Mouse (Mus musculus) CD4-positive helper T cell, adult 2 months (primary cell): ENCODE measurements around the gene Smad3.

Experiments
- DNase-seq: peaks from one replicate; pipeline ENCODE4 v3.0.0-alpha.2; 2012; ENCODE audit warnings: low read depth, missing footprints, low spot score

Smad3 gene

GRCm38 (mm10) chr9:63757865-63758440 is at the start of gene Smad3:
TSS of gene Smad3 (minus strand) at chr9:63757994.
- DNase-seq = peak; percentile 92

GRCm38 (mm10) chr9:63804847-63805246 is 47.1 kb upstream of the Smad3 start:
- DNase-seq = no peak

GRCm38 (mm10) chr9:63803181-63803591 is 45.4 kb upstream of the Smad3 start:
- no peak for DNase-seq

GRCm38 (mm10) chr9:63802504-63802903 is 44.7 kb upstream of the Smad3 start:
- no peak for DNase-seq

GRCm38 (mm10) chr9:63802080-63802479 is 44.3 kb upstream of the Smad3 start:
- peak; percentile 59 for DNase-seq

GRCm38 (mm10) chr9:63796429-63796828 is 38.6 kb upstream of the Smad3 start:
- DNase-seq = no peak

DNA sequence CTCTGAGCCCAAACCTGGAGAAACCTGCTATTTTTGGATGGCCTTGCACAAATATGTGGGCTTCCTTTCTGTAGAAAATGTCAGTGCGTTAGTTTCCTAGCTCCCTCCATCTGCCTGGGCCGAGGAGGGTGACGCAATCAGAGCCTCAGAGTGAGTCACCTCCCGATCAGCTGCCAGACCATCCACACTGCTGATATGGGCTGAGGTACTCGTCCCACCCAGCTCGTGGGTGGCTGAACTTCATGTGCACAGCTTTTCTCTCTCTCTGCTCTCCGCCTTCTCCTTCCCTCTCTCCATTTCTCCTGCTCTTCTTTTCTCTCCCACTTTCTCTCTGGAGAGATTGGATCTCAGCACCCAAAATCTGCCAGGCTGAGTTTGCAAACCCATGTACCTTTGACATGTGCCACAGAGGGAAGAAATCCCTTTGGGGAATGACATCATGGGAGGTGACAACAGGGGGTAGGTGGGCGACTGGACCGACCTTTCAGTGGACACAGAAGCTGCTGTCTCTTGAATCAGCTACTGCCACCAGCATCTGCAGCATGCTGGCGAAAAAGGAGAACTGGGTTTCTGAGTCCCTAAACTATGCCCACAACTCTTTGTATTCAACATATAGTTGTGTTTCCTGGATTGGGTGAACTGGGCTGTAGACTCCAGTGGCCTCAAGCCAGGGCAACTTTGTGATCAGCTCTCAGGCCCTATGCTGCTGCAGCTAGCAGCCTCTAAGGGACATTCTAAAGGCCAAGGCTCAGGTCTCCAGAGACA is 36.1 kb upstream of the Smad3 start:
- DNase-seq = no peak

DNA sequence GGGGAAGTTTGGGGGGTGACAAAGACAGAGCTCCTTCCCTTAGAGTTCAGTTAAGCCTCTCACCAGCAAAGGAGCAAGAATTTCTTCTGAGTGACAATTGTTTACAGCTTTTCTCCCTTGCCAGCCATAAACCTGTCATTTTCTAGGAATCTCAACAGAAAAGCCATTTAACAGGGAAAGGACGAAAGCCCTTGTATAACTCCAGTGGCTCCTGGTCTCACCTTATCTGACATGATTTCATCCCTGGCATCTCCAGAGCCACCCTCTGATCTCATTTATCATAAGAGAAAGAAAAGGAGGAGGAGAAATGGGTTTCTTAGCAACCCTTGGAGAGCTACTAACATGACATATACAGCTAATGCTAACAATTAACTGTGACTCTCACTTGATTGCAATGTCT is 33.9 kb upstream of the Smad3 start:
- no peak for DNase-seq

DNA sequence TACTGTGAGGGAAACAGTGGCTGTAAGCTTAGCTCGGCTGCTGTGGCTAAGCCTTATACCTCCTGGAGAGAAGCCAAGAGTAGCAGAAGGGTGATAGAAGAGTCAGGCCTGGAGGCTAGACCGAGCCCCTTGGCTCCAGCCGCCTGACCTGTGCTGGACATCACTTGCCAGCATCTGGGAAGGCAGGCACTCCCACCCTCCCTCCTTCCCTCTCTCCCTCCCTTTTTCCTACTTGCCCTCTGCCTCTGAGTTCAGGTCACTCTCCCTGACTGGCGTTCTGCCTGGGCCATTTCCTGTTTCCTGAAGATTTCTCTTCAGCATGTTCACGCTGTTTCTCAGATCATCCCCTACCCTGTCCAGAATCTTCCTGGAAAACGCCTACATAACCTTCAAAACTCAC is 33.5 kb upstream of the Smad3 start:
- no peak for DNase-seq

GRCm38 (mm10) chr9:63790222-63790621 is 32.4 kb upstream of the Smad3 start:
- no peak for DNase-seq

- DNase-seq = no peak
These were observed 31.6 kb upstream of the Smad3 start for GRCm38 (mm10) chr9:63789386-63789785.

GRCm38 (mm10) chr9:63787606-63788005 is 29.8 kb upstream of the Smad3 start:
- no peak for DNase-seq

DNA sequence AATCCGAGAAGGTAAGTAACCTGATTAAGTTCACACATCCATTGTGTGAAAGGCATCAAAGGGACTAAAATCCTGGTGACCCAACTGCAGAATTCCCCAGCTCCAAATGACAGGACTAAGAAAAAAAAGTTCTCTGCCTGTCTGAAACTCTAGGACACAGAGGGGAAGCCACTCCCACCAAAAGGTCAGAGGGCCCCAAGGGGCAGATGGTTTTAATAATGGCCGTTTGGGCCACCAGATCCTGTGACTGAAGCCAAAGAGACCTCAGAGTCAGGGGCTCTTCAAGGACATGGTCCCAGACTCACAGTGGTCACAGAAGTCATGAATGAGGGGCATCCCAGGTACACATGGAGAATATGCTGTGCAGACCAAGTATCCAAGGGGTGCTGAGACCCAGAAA is 29.3 kb upstream of the Smad3 start:
- DNase-seq = no peak

GRCm38 (mm10) chr9:63786026-63786670 is 28.4 kb upstream of the Smad3 start:
- no peak for DNase-seq

DNA sequence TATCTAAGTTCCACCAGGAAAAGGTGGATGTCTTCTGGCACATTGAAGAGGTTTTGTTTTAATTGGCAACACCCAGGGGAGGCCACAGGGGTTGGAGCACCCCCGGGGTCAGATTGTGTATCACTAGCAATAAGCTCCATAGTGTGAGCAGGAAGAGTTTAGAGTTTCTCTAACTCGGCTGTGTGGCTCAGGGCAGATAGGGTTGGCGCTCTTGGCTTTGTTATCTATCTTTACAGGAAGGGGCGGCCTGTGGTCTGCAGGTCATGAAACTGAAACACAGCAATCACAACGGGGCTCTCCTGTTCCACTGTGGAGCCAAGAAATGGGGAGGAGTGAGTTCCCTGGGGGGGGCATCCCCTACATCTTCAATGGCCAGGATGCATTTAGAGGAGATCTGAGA is 27.7 kb upstream of the Smad3 start:
- DNase-seq = peak; percentile 51

DNA sequence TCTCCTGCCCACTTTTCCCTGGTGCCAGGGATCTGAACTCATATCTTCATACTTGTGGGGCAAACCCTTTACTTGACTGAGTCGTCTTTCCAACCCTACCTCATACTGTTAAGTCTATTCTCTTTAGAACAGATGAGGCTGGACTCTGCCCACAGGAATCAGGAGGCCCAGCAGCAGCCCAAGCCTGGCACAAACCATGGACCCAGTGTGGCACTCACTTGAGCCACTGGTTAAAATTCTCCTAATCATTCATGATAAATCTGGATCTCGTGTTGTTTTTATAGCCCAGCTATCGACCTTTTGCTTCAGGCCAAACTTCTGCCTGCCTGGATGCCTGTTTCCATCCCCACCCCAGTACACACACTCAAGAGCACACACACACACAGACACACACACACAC is 26.8 kb upstream of the Smad3 start:
- no peak for DNase-seq

DNA sequence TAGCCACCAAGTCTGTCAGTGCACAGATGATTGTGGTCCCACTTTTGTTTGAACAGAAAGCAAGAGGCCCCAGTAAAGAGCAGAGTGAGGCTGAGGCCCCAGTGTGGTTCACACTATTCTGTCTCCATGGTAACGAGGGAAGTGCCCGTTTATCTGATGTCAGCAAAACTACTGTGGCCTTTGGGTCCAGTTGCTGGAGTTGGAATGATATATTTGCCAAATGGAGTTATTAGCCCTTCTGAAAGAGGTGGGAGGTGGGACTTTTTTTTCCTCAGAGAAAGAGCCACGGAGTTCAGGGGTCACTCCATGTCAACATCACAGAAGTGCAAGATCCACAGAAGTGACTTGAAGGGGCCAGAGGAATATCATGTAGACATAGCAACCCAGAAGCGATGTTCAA is 24.9 kb upstream of the Smad3 start:
- DNase-seq = peak; percentile 39

- DNase-seq = no peak
These were observed 24.1 kb upstream of the Smad3 start for GRCm38 (mm10) chr9:63781714-63782464.

DNA sequence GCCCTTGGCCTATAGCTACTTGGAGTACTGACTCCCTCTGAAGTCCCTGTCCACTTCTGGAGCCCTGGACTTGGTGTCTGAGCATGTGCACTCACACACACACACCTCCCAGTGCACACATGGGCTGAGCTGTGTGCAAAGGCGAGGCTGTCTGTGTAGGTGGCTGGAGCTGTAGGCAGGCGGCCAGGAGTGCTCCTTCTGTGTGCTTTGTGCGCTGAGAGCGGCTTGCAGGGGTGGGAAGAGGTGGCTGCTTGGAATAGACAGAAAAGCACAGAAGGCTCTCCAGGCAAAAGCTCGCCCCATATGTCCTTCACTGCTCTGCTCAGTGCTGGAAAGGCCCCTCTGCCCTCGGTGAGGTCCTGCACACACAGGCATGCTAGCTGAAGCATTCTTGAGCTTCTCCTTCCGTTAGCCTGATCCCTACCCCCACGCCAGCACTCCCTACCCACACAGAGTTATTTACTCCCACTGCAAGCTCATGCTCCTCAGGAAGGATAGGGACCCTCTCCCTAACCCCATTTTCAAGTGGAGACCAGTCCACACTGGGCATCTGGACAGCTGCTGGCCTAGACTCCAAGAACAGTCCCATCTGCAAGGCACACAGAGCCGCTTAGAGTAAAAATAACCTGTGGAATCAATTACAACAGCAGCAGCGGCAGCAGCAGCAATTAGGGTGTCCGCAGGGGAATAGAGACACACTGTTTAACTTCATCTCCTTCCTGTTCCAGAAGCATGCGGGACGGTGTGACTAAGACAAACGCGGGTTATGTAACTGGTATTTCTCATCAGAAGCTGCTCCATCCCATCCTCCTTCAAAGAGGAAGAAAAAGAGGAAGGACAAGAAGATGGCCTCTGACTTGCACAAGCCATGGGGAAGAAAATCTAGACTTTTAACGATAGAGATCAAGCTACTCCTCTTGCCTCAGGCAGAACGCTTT is 22.4 kb upstream of the Smad3 start:
- no peak for DNase-seq

- peak; percentile 52 for DNase-seq
These were observed 18.9 kb upstream of the Smad3 start for GRCm38 (mm10) chr9:63776735-63777134.

- no peak for DNase-seq
These were observed 17.2 kb upstream of the Smad3 start for GRCm38 (mm10) chr9:63774854-63775483.
